Mouse (Mus musculus) liver, adult 2 months (tissue): ENCODE results near the gene Col8a1. TPM values are rescaled to one million over a fixed set of nuclear protein-coding genes. Genes with fewer than 3 reads are reported as not detected.
A peak's percentile ranks its signal among the peaks of the same experiment; 100 is the strongest.

Source experiments
- DNase-seq: peaks from one replicate; pipeline ENCODE4 v3.0.0-alpha.2; 2011; ENCODE audit warnings: low read depth, low spot score; ENCODE audit errors: extremely low read depth
- H3K27ac ChIP-seq: fragments of 200-500 bp; replicated peaks from 2 replicates; pipeline ENCODE4 v1.5.1; 2012; ENCODE audit warnings: low read depth, mild to moderate bottlenecking, control low read depth, inconsistent platforms, low read length; ENCODE audit not compliant: insufficient read depth
- H3K27me3 ChIP-seq: fragments of 200-500 bp; 2 replicates; pipeline ENCODE4 v1.6.1; 2012; ENCODE audit warnings: mild to moderate bottlenecking, moderate library complexity, low read length, inconsistent platforms; ENCODE audit not compliant: control insufficient read depth, insufficient read depth
- H3K36me3 ChIP-seq: fragments of 200-500 bp; 2 replicates; pipeline ENCODE4 v1.6.1; 2012; ENCODE audit warnings: low read length, inconsistent platforms; ENCODE audit not compliant: control insufficient read depth, insufficient read depth
- H3K4me1 ChIP-seq: fragments of 200-500 bp; 2 replicates; pipeline ENCODE4 v1.6.1; 2011; ENCODE audit warnings: low read length; ENCODE audit not compliant: control insufficient read depth, insufficient read depth
- H3K4me3 ChIP-seq: fragments of 200-500 bp; 2 replicates; pipeline ENCODE4 v1.5.1; 2011; ENCODE audit warnings: low read depth, mild to moderate bottlenecking, control low read depth, low read length, moderate library complexity; ENCODE audit not compliant: insufficient read depth
- H3K79me2 ChIP-seq: fragments of 200-500 bp; 2 replicates; pipeline ENCODE4 v1.6.1; 2012; ENCODE audit warnings: inconsistent platforms, mild to moderate bottlenecking, low read length, moderate library complexity; ENCODE audit not compliant: control insufficient read depth, insufficient read depth
- H3K9ac ChIP-seq: fragments of 200-500 bp; 2 replicates; pipeline ENCODE4 v1.6.1; 2012; ENCODE audit warnings: low read depth, mild to moderate bottlenecking, control low read depth, inconsistent platforms, low read length
- CTCF ChIP-seq: fragments of 200-500 bp; IDR thresholded peaks from 2 replicates; pipeline ENCODE4 v1.5.1; 2011; ENCODE audit warnings: low read depth, low read length, control low read depth
- POLR2A ChIP-seq: fragments of 200-500 bp; IDR thresholded peaks from 2 replicates; pipeline ENCODE4 v1.6.1; 2011; ENCODE audit warnings: low read length, control low read depth; ENCODE audit not compliant: insufficient read depth; ENCODE audit errors: extremely low read depth
- WGBS: fragments of 180-500 bp; shearing (Covaris S2); methylation state at CpG from one replicate; pipeline ENCODE4 v1.1.7; 2018; 5-methylcytosine and 5-hydroxymethylcytosine counted together
- polyA plus RNA-seq: library from polyadenylated mRNA; depleted of rRNA; stranded (reverse); fragments of >200 nt; gene quantifications from 2 replicates; pipeline ENCODE4 v1.2.3, GENCODE M21; 2012
- total RNA-seq: library from RNA; depleted of rRNA; stranded (reverse); fragments of >200 nt; gene quantifications from 2 replicates; pipeline ENCODE4 v1.2.3, GENCODE M21; 2014

Gene Col8a1
- total and polyA plus RNA-seq, 2 experiments, result 0.06 to 0.37 TPM

GRCm38 (mm10) chr16:57698733-57699132 lies 55.8 kb downstream of the Col8a1 start:
- no peaks in the 10 kb centered on the region for H3K79me2 ChIP-seq
- DNase-seq, result no peak
- TF ChIP-seq CTCF, result no peak

GRCm38 (mm10) chr16:57694694-57695093 lies 59.8 kb downstream of the Col8a1 start:
- no peak overlapping the region for H3K9ac ChIP-seq
- no peaks in the 10 kb centered on the region for H3K36me3 ChIP-seq
- WGBS, result 74% methylated on average over 1 of the region's 1 CpGs
- no peak overlapping the region for H3K27ac ChIP-seq
- no peak for DNase-seq
- no peak overlapping the region for H3K4me3 ChIP-seq
- H3K27me3 ChIP-seq, result no peaks in the 10 kb centered on the region
- TF ChIP-seq CTCF, result no peak
- H3K4me1 ChIP-seq, result no peaks in the 10 kb centered on the region
- no peaks in the 10 kb centered on the region for H3K79me2 ChIP-seq

More at GRCm38 (mm10) chr16:57698733-57699132, 55.8 kb downstream of the Col8a1 start:
- Histone ChIP-seq H3K4me1 (no peaks in the 10 kb centered on the region), H3K9ac (no peak overlapping the region), H3K36me3 (no peaks in the 10 kb centered on the region), H3K4me3 (no peak overlapping the region), H3K27ac (no peak overlapping the region), H3K27me3 (no peaks in the 10 kb centered on the region)
- 84% methylated on average over 5 of the region's 5 CpGs for WGBS

- 79% methylated on average over 2 of the region's 2 CpGs for WGBS
- H3K4me1 ChIP-seq, result no peaks in the 10 kb centered on the region
- H3K9ac ChIP-seq, result no peak overlapping the region
- H3K79me2 ChIP-seq, result no peaks in the 10 kb centered on the region
- no peak overlapping the region for H3K27ac ChIP-seq
- H3K36me3 ChIP-seq, result no peaks in the 10 kb centered on the region
- DNase-seq, result no peak
- TF ChIP-seq CTCF, result no peak
- no peak for TF ChIP-seq POLR2A
- H3K27me3 ChIP-seq, result no peaks in the 10 kb centered on the region
- H3K4me3 ChIP-seq, result no peak overlapping the region
Measured at GRCm38 (mm10) chr16:57693906-57694522, 60.5 kb downstream of the Col8a1 start.

GRCm38 (mm10) chr16:57685790-57686399 lies 68.6 kb downstream of the Col8a1 start:
- Histone ChIP-seq H3K4me1 (peaks cover 3% of the 10 kb centered on the region; the same call in 1 of the 2 replicates), H3K79me2 (no peaks in the 10 kb centered on the region), H3K36me3 (no peaks in the 10 kb centered on the region), H3K4me3 (no peak overlapping the region), H3K9ac (no peak overlapping the region), H3K27me3 (no peaks in the 10 kb centered on the region), H3K27ac (no peak overlapping the region)
- peak; percentile 18 for DNase-seq
- TF ChIP-seq POLR2A (no peak), CTCF (no peak)
- WGBS, result 34% methylated on average over 5 of the region's 5 CpGs

GRCm38 (mm10) chr16:57672251-57672650 lies 82.3 kb downstream of the Col8a1 start:
- no peak for DNase-seq
- no peaks in the 10 kb centered on the region for H3K79me2 ChIP-seq
- no peaks in the 10 kb centered on the region for H3K27me3 ChIP-seq
- H3K27ac ChIP-seq, result no peak overlapping the region
- 48% methylated on average over 2 of the region's 2 CpGs for WGBS
- TF ChIP-seq POLR2A, result no peak
- no peak for TF ChIP-seq CTCF
- no peak overlapping the region for H3K4me3 ChIP-seq
- H3K36me3 ChIP-seq, result no peaks in the 10 kb centered on the region
- H3K4me1 ChIP-seq, result no peaks in the 10 kb centered on the region
- no peak overlapping the region for H3K9ac ChIP-seq

GRCm38 (mm10) chr16:57671637-57672036 lies 82.9 kb downstream of the Col8a1 start:
- 71% methylated on average over 2 of the region's 2 CpGs for WGBS
- no peak for TF ChIP-seq CTCF
- no peak for TF ChIP-seq POLR2A
- Histone ChIP-seq H3K79me2 (no peaks in the 10 kb centered on the region), H3K27ac (no peak overlapping the region), H3K27me3 (no peaks in the 10 kb centered on the region), H3K4me3 (no peak overlapping the region), H3K9ac (no peak overlapping the region), H3K36me3 (no peaks in the 10 kb centered on the region), H3K4me1 (no peaks in the 10 kb centered on the region)
- DNase-seq, result no peak
